Mouse (Mus musculus) thymus, postnatal 0 days (tissue): ENCODE data around the gene Mef2b. TPM values are rescaled to one million over a fixed set of nuclear protein-coding genes. Genes with fewer than 3 reads are reported as not detected.

Experiments used
- microRNA-seq: library from miRNA; unstranded; fragments of <30 nt; microRNA quantifications from one replicate; pipeline ENCODE4, GENCODE M21; 2016; ENCODE audit warnings: borderline number of aligned reads
- polyA plus RNA-seq: library from polyadenylated mRNA; unstranded; fragments of >200 nt; fragmentation: Nextera tagmentation; extraction: Ambion mirVana; gene quantifications from 2 replicates; pipeline ENCODE4 v1.2.1, GENCODE M21; 2015

The Mef2b gene
- polyA plus RNA-seq, 1 experiment from 2014 or later = 9.8 TPM

Small RNA genes lying within 50 kb of the gene (microRNA-seq; reads per million reads assigned to microRNA genes)
- gene Mir7066 = not detected

Other genes with a start within 250 kb of the Mef2b start
- 5.0 and 5.1 TPM in 2 replicates for gene Tssk6, start 237.5 kb upstream of the Mef2b start, polyA plus RNA-seq
- gene Ndufa13, start 237.2 kb upstream of the Mef2b start, polyA plus RNA-seq = 228 and 241 TPM in 2 replicates
- 3.7 and 4.0 TPM in 2 replicates for gene Yjefn3, start 237.0 kb upstream of the Mef2b start, polyA plus RNA-seq
- gene Gatad2a, start 143.3 kb upstream of the Mef2b start, polyA plus RNA-seq = 60.6 and 60.8 TPM in 2 replicates
- 45.2 and 50.5 TPM in 2 replicates for gene Mau2, start 97.0 kb upstream of the Mef2b start, polyA plus RNA-seq
- gene Sugp1, start 96.9 kb upstream of the Mef2b start, polyA plus RNA-seq = 40.7 and 44.3 TPM in 2 replicates
- 0.43 and 0.62 TPM in 2 replicates for gene Tm6sf2, start 66.8 kb upstream of the Mef2b start, polyA plus RNA-seq
- 0.07 TPM in 1 of 2 replicates, not detected in the other for gene Hapln4, start 56.3 kb upstream of the Mef2b start, polyA plus RNA-seq
- 0.03 and 0.05 TPM in 2 replicates for gene Ncan, start 18.8 kb upstream of the Mef2b start, polyA plus RNA-seq
- gene Nr2c2ap, start 8.4 kb upstream of the Mef2b start, polyA plus RNA-seq = 51.9 and 60.6 TPM in 2 replicates
- gene Rfxank, start 557 bp upstream of the Mef2b start, polyA plus RNA-seq = 21.7 and 24.1 TPM in 2 replicates
- 67.0 and 88.3 TPM in 2 replicates for gene Borcs8, start 212 bp upstream of the Mef2b start, polyA plus RNA-seq
- 41.5 and 44.1 TPM in 2 replicates for gene Tmem161a, start 32.6 kb downstream of the Mef2b start, polyA plus RNA-seq
- 6.2 and 9.0 TPM in 2 replicates for gene Slc25a42, start 72.6 kb downstream of the Mef2b start, polyA plus RNA-seq
- gene Sugp2, start 94.5 kb downstream of the Mef2b start, polyA plus RNA-seq = 29.6 and 34.5 TPM in 2 replicates
- 17.9 and 18.4 TPM in 2 replicates for gene Armc6, start 94.8 kb downstream of the Mef2b start, polyA plus RNA-seq
- 25.7 and 26.9 TPM in 2 replicates for gene Homer3, start 143.1 kb downstream of the Mef2b start, polyA plus RNA-seq
- 53.6 and 58.1 TPM in 2 replicates for gene Ddx49, start 162.8 kb downstream of the Mef2b start, polyA plus RNA-seq
- gene Cope, start 162.8 kb downstream of the Mef2b start, polyA plus RNA-seq = 314 and 316 TPM in 2 replicates
- gene Cers1, start 176.1 kb downstream of the Mef2b start, polyA plus RNA-seq = 0.19 and 0.40 TPM in 2 replicates
- 0.13 TPM in 1 of 2 replicates, not detected in the other for gene Gdf1, start 190.1 kb downstream of the Mef2b start, polyA plus RNA-seq
- 16.4 and 22.6 TPM in 2 replicates for gene Upf1, start 213.6 kb downstream of the Mef2b start, polyA plus RNA-seq
- gene Comp, start 233.8 kb downstream of the Mef2b start, polyA plus RNA-seq = 1.6 and 2.2 TPM in 2 replicates